28 mouse cellular contexts compared by ENCODE assay signal in the genomic region with DNA sequence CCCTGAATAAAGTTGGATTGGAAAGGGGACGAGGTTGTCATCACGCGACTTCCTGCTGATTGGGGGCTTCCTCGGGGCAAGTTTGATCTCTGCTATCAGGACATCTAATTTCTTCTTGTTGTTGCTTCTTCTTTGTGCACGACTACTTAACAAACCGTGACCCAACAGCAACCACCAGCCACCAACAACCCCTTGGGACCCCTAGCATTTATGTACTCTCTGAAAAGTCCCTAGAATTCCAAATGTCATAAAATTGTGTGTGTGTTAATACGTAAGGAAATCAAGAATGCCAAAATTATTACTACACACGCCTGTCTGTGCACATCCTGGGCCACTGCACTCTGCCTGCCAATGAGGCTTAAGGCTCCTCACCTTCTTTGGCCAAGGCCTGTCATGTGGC. TPM values are rescaled to one million over a fixed set of nuclear protein-coding genes. Genes with fewer than 3 reads are reported as not detected.
DNase-seq lines count a peak whose midpoint lies in the region; ATAC-seq and TF ChIP-seq lines count a peak whose summit lies in the region.
"Had no signal": no experiment of that assay in that cellular context is flagged by ENCODE, and none has a peak within 500 bp of the region (broad histone marks: within the 10 kb centered on the region; RNA-seq: fewer than 3 reads in every experiment).

No protein-coding gene starts in this region.

- DNase-seq in kidney, adult 2 months = no peak
- no peak for DNase-seq in kidney, postnatal 10 days
- DNase-seq in kidney, postnatal 0 days (ENCODE audit: low spot score) = no peak
- DNase-seq in thymus, adult 2 months = no peak
- no peak for DNase-seq in thymus, postnatal 10 days (ENCODE audit: low spot score in 2 of 2)
- peak; percentile 70 for DNase-seq in splenic B cell, adult 2 months (ENCODE audit: low read depth, low spot score)
- DNase-seq in forebrain, embryonic 11.5 days (ENCODE audit: low spot score) = no peak
- DNase-seq: adrenal gland, postnatal 10 days; adrenal gland, postnatal 36 days; cerebellum, adult 18-20 months; cerebellum, adult 9-10 months; cerebellum, postnatal 14 days; gastrocnemius, postnatal 10 days; gastrocnemius, postnatal 36 days; heart, adult 2 months; heart, postnatal 14 days; heart, postnatal 4 days had no signal

- no peak for TF ChIP-seq POLR2A in kidney, adult 2 months (IDR thresholded peaks at IDR 0.05; ENCODE audit: low read depth, low read length)
- TF ChIP-seq POLR2A in thymus, adult 2 months (IDR thresholded peaks at IDR 0.05; ENCODE audit: control insufficient read depth, extremely low read depth, insufficient read depth, low read length, poor library complexity) = no peak

- no peaks in the 10 kb centered on the region for H3K9me3 ChIP-seq in kidney, postnatal 0 days (replicated peaks; ENCODE audit: low read length)
- no peaks in the 10 kb centered on the region for H3K9me3 ChIP-seq in kidney, embryonic 14.5 days (ENCODE audit: control insufficient read depth, low read length)
- no peaks in the 10 kb centered on the region for H3K9me3 ChIP-seq in forebrain, embryonic 11.5 days (ENCODE audit: control insufficient read depth, low read length)
- H3K9me3 ChIP-seq: embryonic facial prominence, embryonic 12.5 days; forebrain, embryonic 13.5 days; G1E; heart, embryonic 10.5 days; heart, embryonic 13.5 days had no signal

- TF ChIP-seq CTCF in kidney, adult 2 months (conservative IDR thresholded peaks at IDR 0.05; ENCODE audit: insufficient read depth, insufficient read length, low read depth, low read length) = no peak
- no peak for TF ChIP-seq CTCF in kidney, postnatal 0 days (IDR thresholded peaks at IDR 0.05; ENCODE audit: low read depth)
- TF ChIP-seq CTCF in thymus, adult 2 months (IDR thresholded peaks at IDR 0.05; ENCODE audit: borderline replicate concordance, control insufficient read depth, extremely low read depth, insufficient read depth, low read length, poor library complexity) = no peak

- H3K9ac ChIP-seq in kidney, postnatal 0 days (ENCODE audit: low read depth, low read length) = no peak overlapping the region
- no peak overlapping the region for H3K9ac ChIP-seq in kidney, embryonic 14.5 days (ENCODE audit: low read depth, low read length)
- no peak overlapping the region for H3K9ac ChIP-seq in forebrain, embryonic 11.5 days (ENCODE audit: low read length)
- H3K9ac ChIP-seq: embryonic facial prominence, embryonic 12.5 days; forebrain, embryonic 13.5 days; heart, embryonic 13.5 days; hindbrain, embryonic 14.5 days had no signal

- no peak overlapping the region for H3K4me3 ChIP-seq in kidney, adult 2 months (ENCODE audit: insufficient read depth, low read depth, low read length)
- H3K4me3 ChIP-seq in kidney, postnatal 0 days (replicated peaks; ENCODE audit: low read depth, low read length) = no peak overlapping the region
- no peak overlapping the region for H3K4me3 ChIP-seq in kidney, embryonic 14.5 days (ENCODE audit: low read length)
- no peak overlapping the region for H3K4me3 ChIP-seq in thymus, adult 2 months (ENCODE audit: control insufficient read depth, insufficient read depth, low read length)
- H3K4me3 ChIP-seq in forebrain, embryonic 11.5 days (ENCODE audit: low read depth, low read length) = no peak overlapping the region
- H3K4me3 ChIP-seq: embryonic facial prominence, embryonic 12.5 days; erythroblast, embryonic 14.5 days; forebrain, embryonic 13.5 days; heart, adult 2 months; heart, embryonic 10.5 days; heart, embryonic 13.5 days had no signal

- H3K4me2 ChIP-seq in kidney, postnatal 0 days (ENCODE audit: low read length) = no peak overlapping the region
- H3K4me2 ChIP-seq in kidney, embryonic 14.5 days (replicated peaks; ENCODE audit: low read depth, low read length) = no peak overlapping the region
- no peak overlapping the region for H3K4me2 ChIP-seq in forebrain, embryonic 11.5 days (ENCODE audit: low read depth, low read length, severe bottlenecking)
- H3K4me2 ChIP-seq: embryonic facial prominence, embryonic 12.5 days; forebrain, embryonic 13.5 days; heart, embryonic 13.5 days; hindbrain, embryonic 14.5 days had no signal

- no peaks in the 10 kb centered on the region for H3K36me3 ChIP-seq in kidney, adult 2 months (ENCODE audit: control insufficient read depth, insufficient read depth, low read length)
- H3K36me3 ChIP-seq in kidney, postnatal 0 days (ENCODE audit: insufficient read depth, low read length) = no peaks in the 10 kb centered on the region
- no peaks in the 10 kb centered on the region for H3K36me3 ChIP-seq in kidney, embryonic 14.5 days (ENCODE audit: control insufficient read depth, insufficient read depth, low read length)
- H3K36me3 ChIP-seq in thymus, adult 2 months (ENCODE audit: control insufficient read depth, insufficient read depth, low read length) = no peaks in the 10 kb centered on the region
- peaks cover 2% of the 10 kb centered on the region; the same call in 1 of the 2 replicates for H3K36me3 ChIP-seq in splenic B cell, adult 2 months (ENCODE audit: control insufficient read depth, insufficient read depth, low read length, poor library complexity, severe bottlenecking)
- no peaks in the 10 kb centered on the region for H3K36me3 ChIP-seq in forebrain, embryonic 11.5 days (ENCODE audit: control insufficient read depth, insufficient read depth, low read length)
- H3K36me3 ChIP-seq: embryonic facial prominence, embryonic 12.5 days; heart, embryonic 13.5 days had no signal

- H3K4me1 ChIP-seq in kidney, adult 2 months (ENCODE audit: control insufficient read depth, insufficient read depth, low read length) = peaks cover 59% of the 10 kb centered on the region
- H3K4me1 ChIP-seq in kidney, postnatal 0 days (replicated peaks; ENCODE audit: insufficient read depth, low read length) = peaks cover 31% of the 10 kb centered on the region
- H3K4me1 ChIP-seq in kidney, embryonic 14.5 days (ENCODE audit: control insufficient read depth, insufficient read depth, low read length) = peaks cover 33% of the 10 kb centered on the region
- H3K4me1 ChIP-seq in thymus, adult 2 months (replicated peaks; ENCODE audit: control insufficient read depth, insufficient read depth, low read length) = peaks cover 46% of the 10 kb centered on the region
- no peaks in the 10 kb centered on the region; the same call in 1 of the 2 replicates for H3K4me1 ChIP-seq in forebrain, embryonic 11.5 days (replicated peaks; ENCODE audit: control insufficient read depth, insufficient read depth, low read length)

- peak overlapping the region; percentile 13; the same call in 1 of the 2 replicates for H3K27ac ChIP-seq in kidney, adult 2 months (ENCODE audit: insufficient read depth, low read depth, low read length)
- H3K27ac ChIP-seq in kidney, postnatal 0 days = peak overlapping the region; percentile 84; the same call in 1 of the 2 replicates
- no peak overlapping the region for H3K27ac ChIP-seq in kidney, embryonic 14.5 days (ENCODE audit: low read depth, low read length)
- H3K27ac ChIP-seq in thymus, adult 2 months (ENCODE audit: control insufficient read depth, insufficient read depth, low read length) = peak overlapping the region; percentile 21; the same call in 1 of the 2 replicates
- H3K27ac ChIP-seq in forebrain, embryonic 11.5 days (ENCODE audit: low read depth, low read length) = no peak overlapping the region
- H3K27ac ChIP-seq: embryonic facial prominence, embryonic 12.5 days; forebrain, embryonic 13.5 days; heart, adult 2 months; heart, embryonic 13.5 days; hindbrain, embryonic 14.5 days; hindbrain, postnatal 0 days had no signal

- no peaks in the 10 kb centered on the region for H3K27me3 ChIP-seq in kidney, adult 2 months (replicated peaks; ENCODE audit: control insufficient read depth, insufficient read depth, low read length)
- no peaks in the 10 kb centered on the region for H3K27me3 ChIP-seq in kidney, postnatal 0 days (ENCODE audit: insufficient read depth, low read length)
- H3K27me3 ChIP-seq in kidney, embryonic 14.5 days (ENCODE audit: control insufficient read depth, insufficient read depth, low read length) = no peaks in the 10 kb centered on the region
- H3K27me3 ChIP-seq in thymus, adult 2 months (ENCODE audit: control insufficient read depth, insufficient read depth, low read length) = no peaks in the 10 kb centered on the region
- no peaks in the 10 kb centered on the region for H3K27me3 ChIP-seq in splenic B cell, adult 2 months (ENCODE audit: control insufficient read depth, insufficient read depth, low read length, poor library complexity, severe bottlenecking)
- no peaks in the 10 kb centered on the region for H3K27me3 ChIP-seq in forebrain, embryonic 11.5 days (ENCODE audit: control insufficient read depth, insufficient read depth, low read length)
- H3K27me3 ChIP-seq: embryonic facial prominence, embryonic 12.5 days; forebrain, embryonic 13.5 days; heart, embryonic 13.5 days; Patski had no signal

- 68% methylated on average over 8 of the region's 8 CpGs for WGBS in kidney, adult 2 months
- 61% methylated on average over 8 of the region's 8 CpGs for WGBS in kidney, postnatal 0 days
- WGBS in kidney, embryonic 14.5 days = 77% methylated on average over 8 of the region's 8 CpGs
- 44% methylated on average over 8 of the region's 8 CpGs for WGBS in thymus, adult 2 months
- 83% methylated on average over 8 of the region's 8 CpGs for WGBS in forebrain, embryonic 11.5 days

- ATAC-seq in kidney, postnatal 0 days (replicated peaks; ENCODE audit: low FRiP score, low read depth) = no peak
- ATAC-seq in kidney, embryonic 14.5 days (ENCODE audit: low FRiP score, low TSS enrichment) = no peak
- ATAC-seq in forebrain, embryonic 11.5 days (replicated peaks; ENCODE audit: low FRiP score) = no peak
- ATAC-seq: forebrain, embryonic 13.5 days; forebrain, embryonic 16.5 days; hindbrain, postnatal 0 days; Patski had no signal

RNA-seq across cellular contexts. Expression of gene Cmip, which starts 50.4 kb away (rescaled TPM):
- 104 and 112 TPM in 2 replicates for polyA plus RNA-seq in kidney, adult 2 months (2012; rRNA removed)
- polyA plus RNA-seq in kidney, postnatal 0 days (2015; fragmentation: Nextera tagmentation; extraction: Ambion mirVana) = 31.3 and 36.8 TPM in 2 replicates
- 22.9 and 23.7 TPM in 2 replicates for polyA plus RNA-seq in kidney, embryonic 14.5 days (2014; fragmentation: Nextera tagmentation; extraction: Ambion mirVana)
- polyA plus RNA-seq in thymus, adult 2 months (2012; rRNA removed) = 103 and 134 TPM in 2 replicates
- polyA plus RNA-seq in forebrain, embryonic 11.5 days (2014; fragmentation: Nextera tagmentation; extraction: Ambion mirVana) = 30.5 and 32.1 TPM in 2 replicates

Comparison
In these comparisons a context has a peak if more than half of its experiments do, and no peak if none do; other contexts are left out.
1. H3K27ac ChIP-seq: peak in kidney, adult 2 months (single experiment), kidney, postnatal 0 days (single experiment) and thymus, adult 2 months (single experiment); none in kidney, embryonic 14.5 days (single experiment) and forebrain, embryonic 11.5 days (single experiment).